Mouse (Mus musculus) left cerebral cortex, postnatal 25 days (tissue): ENCODE measurements at regions not wholly inside any gene's neighbourhood (a gene's known extent, or its start where the extent isn't known, plus 50 kb on each side); places are given as distances from the start of the nearest gene placed in this dataset.

ENCODE experiments used
- DNase-seq, 2 experiments: peaks; one replicate each; pipeline ENCODE4 v3.0.0; 2022; ENCODE audit warnings: low spot score in 2 of 2, mixed read lengths in 1 of 2
- intact Hi-C: fragments of 180-260 bp; cut with DNase I; formaldehyde crosslinking; loops from one replicate; pipeline ENCODE4 v1.15.1; 2025

DNA sequence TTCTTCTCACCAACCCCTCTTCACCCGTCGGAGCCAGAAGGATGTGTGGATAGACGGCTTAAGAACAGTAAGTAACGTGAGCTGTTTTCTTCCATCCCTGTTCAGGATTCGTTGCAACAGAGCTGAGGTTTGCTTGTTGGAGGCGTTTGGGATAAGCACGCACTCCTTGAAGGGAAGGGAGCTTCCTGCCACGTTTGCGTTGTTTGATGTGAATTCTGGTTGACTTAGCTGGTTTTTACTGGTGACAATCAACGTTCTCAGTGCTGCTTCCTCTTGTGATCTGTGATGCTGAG, 116.0 kb upstream of the Dnajc19 start:
- intact Hi-C loops = loop anchor here (2.0 to 5.0 kb wide), 2 partner anchors 116 to 240 kb away; partner anchors contain the start of gene Dnajc19
- DNase-seq = no peak

DNA sequence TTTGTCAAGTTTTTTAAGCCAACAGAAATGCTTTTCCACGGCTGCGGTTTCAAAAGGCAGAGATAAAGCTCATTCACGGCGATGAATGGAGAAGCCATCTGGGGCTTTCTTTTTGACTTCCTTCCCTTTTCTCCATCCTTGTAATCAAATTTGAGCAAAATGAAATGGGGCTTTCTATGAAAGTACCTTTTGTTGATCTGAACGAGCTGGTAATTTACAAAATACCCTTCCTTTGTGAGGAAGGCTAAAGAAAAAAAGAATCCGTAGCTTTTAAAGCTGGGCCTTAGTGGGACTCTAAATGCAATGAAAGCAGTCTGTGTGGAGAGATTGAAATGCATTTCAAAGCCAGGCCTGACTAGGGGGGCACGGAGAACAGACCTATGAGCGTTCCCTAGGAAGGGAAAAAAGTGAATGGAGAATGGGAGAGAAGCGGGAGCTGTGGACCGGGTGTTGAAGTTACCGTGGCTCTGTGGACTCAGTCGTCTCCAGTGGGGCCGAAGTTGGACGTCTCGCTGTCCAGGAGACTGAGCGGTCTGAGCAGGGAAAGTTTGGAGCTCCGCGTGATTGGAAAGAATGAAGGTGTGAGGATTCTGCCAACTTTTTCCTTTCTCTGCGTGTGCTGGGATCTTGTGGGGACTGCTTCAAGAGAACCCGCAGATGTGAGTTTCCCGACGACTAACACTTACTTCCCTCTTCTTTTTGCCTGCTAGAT, 115.5 kb upstream of the Dnajc19 start:
- intact Hi-C loops = loop anchor here (2.0 to 5.0 kb wide), 2 partner anchors 116 to 239 kb away; partner anchors contain the start of gene Dnajc19
- DNase-seq = no peak

DNA sequence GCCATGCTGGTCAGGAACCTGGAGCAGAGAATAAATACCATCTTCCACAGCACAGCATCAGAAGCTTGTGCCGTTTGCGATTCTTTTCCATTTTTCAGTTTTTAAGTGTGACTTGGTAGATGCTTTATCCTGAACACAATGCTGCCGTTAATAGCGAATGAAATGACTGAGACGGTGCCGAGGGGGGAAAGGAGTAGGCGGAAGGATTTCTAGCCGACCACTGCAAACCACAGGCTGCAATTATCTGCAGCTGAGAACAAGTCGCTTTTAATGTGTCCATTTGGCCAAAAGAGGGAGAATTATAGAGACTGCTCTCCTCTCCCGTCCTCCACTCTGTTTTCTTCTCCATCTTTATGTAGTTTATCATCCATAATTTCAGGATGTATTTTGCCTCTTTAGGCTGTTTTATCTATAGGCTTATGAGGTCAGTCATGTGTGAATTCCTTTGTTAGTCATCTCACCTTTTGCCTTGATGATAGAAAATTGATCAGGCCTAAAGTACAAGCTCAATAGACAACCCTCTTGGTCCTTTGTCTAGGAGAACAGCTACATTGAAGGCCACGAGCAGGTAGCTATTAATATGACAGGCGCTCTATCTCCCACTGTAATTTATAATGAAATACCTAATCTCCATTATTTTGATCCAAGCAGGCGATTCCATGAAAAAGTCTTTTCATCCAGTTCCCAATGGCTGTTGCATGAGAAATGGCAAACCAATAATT, 114.8 kb upstream of the Dnajc19 start:
- intact Hi-C loops = loop anchor here (2.0 to 5.0 kb wide), 2 partner anchors 115 to 239 kb away; partner anchors contain the start of gene Dnajc19
- DNase-seq = no peak

DNA sequence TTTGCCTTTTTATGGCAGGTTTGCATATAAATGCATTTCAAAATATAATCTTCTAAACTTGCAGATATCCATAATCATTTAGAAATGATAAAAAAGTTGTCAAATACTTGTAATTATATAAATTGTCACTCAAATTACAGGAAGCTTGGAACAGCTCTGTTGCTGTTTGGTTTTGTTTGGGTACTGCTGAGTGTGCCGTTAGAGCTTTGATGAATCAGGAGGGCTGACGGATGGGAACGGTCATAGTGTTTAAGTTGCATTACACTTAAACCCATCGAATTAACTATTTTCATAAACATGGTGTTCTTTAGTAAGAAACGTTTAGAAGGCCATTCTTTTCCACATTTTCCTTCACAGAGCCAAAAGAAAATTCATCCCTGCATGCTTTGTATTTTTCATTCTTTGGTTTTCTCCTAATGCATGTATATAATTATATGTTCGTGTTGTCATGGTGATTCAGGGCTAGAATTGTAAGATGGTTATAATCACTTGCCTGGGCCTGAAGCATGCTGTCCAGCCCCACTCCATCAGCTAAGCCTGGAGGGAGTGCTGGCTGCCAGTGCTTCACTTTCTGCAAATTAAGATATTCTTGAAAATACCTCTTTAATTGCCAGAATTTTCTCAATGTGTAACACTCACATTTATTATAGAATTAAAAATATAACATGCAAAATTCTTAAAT, 92.4 kb upstream of the Dnajc19 start:
- no peak for DNase-seq
- intact Hi-C loops = no loop called here

DNA sequence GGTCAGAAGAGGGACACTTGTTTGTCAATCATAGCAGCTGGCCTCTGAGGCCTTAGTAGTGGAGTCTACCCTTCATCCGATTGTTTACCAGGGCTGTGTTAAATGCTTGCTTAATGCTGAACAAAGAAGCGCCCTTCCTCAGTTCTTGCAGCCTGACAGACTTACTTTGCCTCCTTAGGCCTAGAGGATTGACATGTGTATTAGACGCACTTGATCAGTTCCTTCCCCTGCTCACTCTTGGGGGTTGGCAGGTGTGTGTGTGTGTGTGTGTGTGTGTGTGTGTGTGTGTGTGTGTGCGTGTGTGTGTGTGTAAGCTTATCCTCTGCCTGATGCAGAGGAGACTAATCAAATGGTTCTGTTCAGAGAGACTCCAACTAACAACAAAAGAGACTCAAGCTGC, 91.8 kb upstream of the Dnajc19 start:
- intact Hi-C loops = no loop called here
- no peak for DNase-seq

DNA sequence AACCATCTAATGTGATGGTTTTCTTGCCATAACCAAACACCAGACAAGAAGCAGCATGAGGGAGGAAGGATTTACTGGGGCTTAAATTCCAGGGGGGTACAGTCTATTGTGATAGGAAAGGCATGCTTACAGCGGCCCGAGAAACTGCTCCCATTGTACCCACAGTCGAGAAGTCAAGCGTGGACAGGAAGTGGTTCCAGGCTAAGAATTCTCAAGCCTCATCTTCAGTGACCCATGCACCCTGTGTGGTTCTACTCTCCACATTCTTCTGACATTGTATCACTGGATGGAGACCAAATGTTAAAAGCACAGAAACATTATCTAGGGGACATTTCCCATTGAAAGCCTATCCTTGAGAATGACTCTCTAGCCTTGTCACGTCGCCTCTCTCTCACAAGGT, 90.8 kb upstream of the Dnajc19 start:
- intact Hi-C loops = no loop called here

DNA sequence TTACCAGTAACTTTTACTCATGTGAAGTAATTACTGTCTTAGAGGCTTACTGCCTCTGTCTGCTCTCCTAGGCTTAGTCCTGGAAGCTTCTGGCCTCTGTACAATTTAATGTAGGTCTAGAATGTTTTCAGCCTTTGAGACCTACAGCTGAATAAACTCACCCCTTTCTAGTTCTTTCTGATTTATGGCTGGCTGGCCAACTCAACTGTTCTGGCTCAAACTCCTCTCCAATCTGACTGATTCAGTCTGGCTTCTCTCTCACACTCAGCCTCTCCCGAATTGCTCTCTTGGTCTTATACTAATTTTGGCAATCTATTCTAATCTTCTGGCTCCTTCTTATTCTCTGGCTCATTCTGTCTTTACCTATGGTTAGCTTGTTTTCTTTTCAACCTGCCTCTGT, 87.0 kb upstream of the Dnajc19 start:
- DNase-seq = no peak
- intact Hi-C loops = no loop called here

More for the DNA sequence above, 90.8 kb upstream of the Dnajc19 start:
- no peak for DNase-seq

DNA sequence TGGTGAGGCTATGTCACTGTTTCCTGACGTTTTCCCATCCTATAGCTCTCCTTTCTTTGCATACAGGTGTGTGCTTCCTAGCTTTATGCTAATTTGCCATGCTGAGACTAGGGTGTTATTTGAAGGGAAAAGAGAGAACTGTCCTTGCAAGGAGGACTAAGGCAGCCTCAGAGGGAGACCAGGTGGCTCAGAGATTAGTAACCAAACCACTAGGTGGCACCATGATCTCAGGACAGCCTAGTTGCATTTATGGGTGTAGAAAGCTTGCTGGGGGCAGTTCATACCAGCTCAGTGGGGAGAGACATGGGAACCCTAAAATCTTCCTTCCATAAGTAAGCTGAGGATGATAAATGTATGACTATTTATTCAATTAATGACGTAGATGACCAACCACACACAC, 68.9 kb upstream of the Dnajc19 start:
- intact Hi-C loops = loop anchor here (5.0 kb wide), 1 partner anchor 68 kb away; the partner anchor contains the start of gene Dnajc19

DNA sequence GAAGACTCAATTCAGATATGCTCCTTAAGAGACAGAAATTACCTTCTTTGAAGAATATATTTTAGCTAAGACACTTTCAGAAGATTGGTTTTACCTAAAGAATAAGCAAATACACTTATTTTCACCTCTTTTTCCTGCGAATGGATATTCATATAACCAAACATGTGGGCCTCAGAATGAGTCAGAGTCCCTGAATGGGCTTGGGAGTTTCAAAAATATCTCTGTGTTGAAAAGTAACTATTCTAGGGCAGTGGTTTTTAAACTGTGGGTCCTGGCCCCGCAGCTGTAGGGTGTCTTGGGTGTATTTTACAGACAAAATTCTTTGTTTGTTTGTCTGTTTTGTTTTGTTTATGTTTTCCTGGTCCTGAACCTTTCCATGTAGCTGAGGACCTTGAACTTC, 62.5 kb upstream of the Dnajc19 start:
- DNase-seq = peak in 1 of 2 experiments; percentile 64
- intact Hi-C loops = no loop called here

More for the DNA sequence above, 68.9 kb upstream of the Dnajc19 start:
- no peak for DNase-seq

DNA sequence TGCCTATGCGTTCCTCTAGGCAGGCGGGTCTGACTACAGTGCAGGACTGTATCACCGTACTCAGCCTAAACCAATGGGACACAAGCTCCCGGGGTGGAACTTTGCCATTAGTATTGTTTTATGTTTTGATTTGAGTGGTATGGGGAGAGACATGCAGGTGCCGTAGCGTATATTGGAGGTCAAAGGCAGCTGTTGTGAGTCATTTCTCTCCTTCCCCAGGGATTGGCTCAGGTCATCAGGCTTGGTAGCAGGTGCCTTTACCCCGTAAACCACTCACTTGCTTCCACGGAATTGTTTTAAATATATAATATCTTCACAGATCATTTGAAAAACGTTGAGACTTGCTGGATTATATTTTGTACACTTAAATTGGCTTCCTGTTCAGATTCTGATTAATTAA, 58.1 kb upstream of the Dnajc19 start:
- intact Hi-C loops = no loop called here
- DNase-seq = no peak

DNA sequence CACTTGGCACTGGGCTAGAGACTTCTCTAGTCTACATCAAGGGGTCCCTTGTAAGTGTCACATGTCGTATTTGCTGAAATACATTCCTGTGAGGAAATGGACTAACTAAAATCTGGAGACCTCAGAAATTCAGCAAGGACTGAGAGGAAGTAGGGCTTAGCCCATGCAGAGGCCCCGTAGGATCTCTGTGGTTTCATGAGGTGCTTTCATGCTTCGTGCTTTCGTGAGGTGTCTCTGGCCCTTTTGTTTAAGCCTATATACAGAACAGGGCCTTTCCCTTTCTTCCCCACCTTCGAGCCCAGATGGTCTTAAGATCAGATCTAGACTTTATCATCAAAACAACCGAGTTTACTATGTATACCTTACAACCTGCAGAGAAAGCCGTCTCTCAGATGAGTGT, 56.9 kb upstream of the Dnajc19 start:
- intact Hi-C loops = no loop called here
- no peak for DNase-seq

DNA sequence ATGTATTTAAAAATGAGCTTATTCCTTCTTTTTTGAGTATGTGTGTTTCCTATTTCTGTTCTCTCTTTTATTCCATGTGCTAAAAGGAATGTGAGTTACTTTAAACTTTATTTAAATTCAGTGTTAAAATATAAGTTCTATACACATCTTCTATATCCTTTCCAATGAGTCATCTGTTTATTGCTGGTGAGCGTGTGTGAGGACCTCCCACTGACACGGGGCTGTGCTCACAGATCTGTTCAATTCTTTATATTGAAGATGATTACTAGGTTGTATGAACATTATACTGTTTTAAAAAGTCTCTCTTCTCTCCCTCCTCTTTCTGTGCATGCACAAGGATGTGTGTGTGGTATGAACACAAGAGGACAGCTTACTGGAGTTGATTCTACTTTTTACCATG, 55.3 kb upstream of the Dnajc19 start:
- DNase-seq = peak in 1 of 2 experiments; percentile 55
- intact Hi-C loops = no loop called here
